ENCODE assay signal across 9 mouse cellular contexts in the genomic region with DNA sequence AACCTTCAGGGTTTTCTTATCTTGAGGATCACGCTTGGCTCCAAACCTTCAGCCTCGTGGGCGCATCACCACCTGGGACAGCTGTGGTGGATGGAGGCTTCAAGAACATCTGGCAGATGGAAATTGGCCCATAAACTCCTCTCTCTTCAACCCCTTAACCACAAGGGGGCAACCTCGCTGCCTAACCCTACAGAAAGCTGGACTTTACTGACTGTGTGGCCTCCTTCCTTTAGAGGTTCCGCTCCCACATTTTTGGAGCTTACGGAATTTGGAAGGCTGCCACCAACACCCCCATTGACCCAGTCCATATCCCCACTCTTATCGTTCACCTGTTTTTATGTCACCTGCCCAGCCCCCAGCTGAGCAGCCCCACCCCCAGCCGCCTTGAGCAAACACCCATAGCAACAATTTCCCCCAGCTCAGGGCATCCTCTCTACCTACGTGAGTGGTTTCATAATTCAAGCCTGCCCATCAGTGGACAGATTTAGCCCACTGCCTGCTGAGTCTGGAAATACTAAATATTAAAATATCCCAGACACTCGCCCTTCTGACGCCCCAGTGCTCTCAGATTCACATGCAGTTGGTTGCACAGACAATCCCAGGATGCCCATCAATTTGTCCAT.
A peak's percentile ranks its signal among the peaks of the same experiment; 100 is the strongest.
DNase-seq lines count a peak whose midpoint lies in the region; ATAC-seq and TF ChIP-seq lines count a peak whose summit lies in the region.
"Had no signal": no experiment of that assay in that cellular context is flagged by ENCODE, and none has a peak within 500 bp of the region (broad histone marks: within the 10 kb centered on the region; RNA-seq: fewer than 3 reads in every experiment).

No protein-coding gene starts in this region.

- peak; percentile 27; the same call in 1 of the 2 replicates for TF ChIP-seq CTCF in olfactory bulb, adult 2 months (IDR thresholded peaks at IDR 0.05; ENCODE audit: insufficient read depth, low read depth, low read length)

- peak; percentile 62; the same call in 1 of the 2 replicates for ATAC-seq in frontal cortex, adult (ENCODE audit: low TSS enrichment)
- ATAC-seq in activated CD4-positive, CD25-positive, alpha-beta regulatory T cell, adult 4 months, result no peak

- H3K4me1 ChIP-seq in olfactory bulb, adult 2 months (ENCODE audit: control insufficient read depth, insufficient read depth, low read length), result no peaks in the 10 kb centered on the region; the same call in 1 of the 2 replicates

- DNase-seq in frontal cortex, postnatal 36 days (ENCODE audit: low spot score in 2 of 2), result no peak
- peak; percentile 58 to 60 for DNase-seq in B cell, adult 2 months
- DNase-seq in adrenal gland, adult 2 months, result peak; percentile 42
- DNase-seq in gastrocnemius, adult 8-10 months (ENCODE audit: low spot score in 2 of 2), result peak; percentile 4 to 17
- peak; percentile 53 to 59 for DNase-seq in kidney, postnatal 4 days

- H3K4me3 ChIP-seq in olfactory bulb, adult 2 months (ENCODE audit: insufficient read depth, low read depth, low read length), result no peak overlapping the region
- H3K4me3 ChIP-seq: limb, embryonic 15.5 days had no signal

- H3K27ac ChIP-seq in olfactory bulb, adult 2 months (ENCODE audit: insufficient read depth, low read depth, low read length), result no peak overlapping the region
- H3K27ac ChIP-seq: limb, embryonic 15.5 days had no signal

- no peak for TF ChIP-seq POLR2A in olfactory bulb, adult 2 months (IDR thresholded peaks at IDR 0.05; ENCODE audit: insufficient read depth, low read depth, low read length)

- 64% methylated on average over 11 of the region's 11 CpGs for WGBS in olfactory bulb, adult 2 months

Comparison
In these comparisons a context has a peak if more than half of its experiments do, and no peak if none do; other contexts are left out.
1. DNase-seq: peak in B cell, adult 2 months (2 of 2), adrenal gland, adult 2 months (single experiment), gastrocnemius, adult 8-10 months (2 of 2) and kidney, postnatal 4 days (2 of 2); none in frontal cortex, postnatal 36 days (0 of 2).